Mouse (Mus musculus) cerebral cortex, adult 2 months (tissue): Measurements from ENCODE around the gene Kcnd3.

Source experiments
- WGBS: fragments of 180-500 bp; shearing (Covaris S2); methylation state at CpG from one replicate; pipeline ENCODE4 v1.1.7; 2018; 5-methylcytosine and 5-hydroxymethylcytosine counted together

The Kcnd3 gene

DNA sequence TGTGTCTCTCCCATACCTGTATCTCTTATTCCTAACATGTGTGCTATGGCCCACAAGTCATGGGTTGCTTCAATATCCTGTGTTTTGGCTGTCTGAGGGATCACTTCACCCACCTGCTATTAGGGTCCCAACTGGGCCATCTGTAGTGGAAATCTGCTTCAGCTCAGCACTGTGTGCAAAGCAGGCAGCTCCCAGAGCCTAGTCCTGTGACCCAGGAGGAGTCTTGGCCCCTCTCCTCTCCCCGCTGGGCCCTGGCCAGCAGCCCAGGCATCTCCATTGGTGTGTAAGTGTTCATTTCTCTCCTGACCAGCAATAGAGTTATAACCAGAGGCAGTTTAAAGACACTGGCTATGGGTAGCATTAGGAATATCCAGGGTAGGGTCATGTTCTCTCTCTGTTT, 24.3 kb downstream of the Kcnd3 start:
- WGBS, result 68% methylated on average over 1 of the region's 1 CpGs

DNA sequence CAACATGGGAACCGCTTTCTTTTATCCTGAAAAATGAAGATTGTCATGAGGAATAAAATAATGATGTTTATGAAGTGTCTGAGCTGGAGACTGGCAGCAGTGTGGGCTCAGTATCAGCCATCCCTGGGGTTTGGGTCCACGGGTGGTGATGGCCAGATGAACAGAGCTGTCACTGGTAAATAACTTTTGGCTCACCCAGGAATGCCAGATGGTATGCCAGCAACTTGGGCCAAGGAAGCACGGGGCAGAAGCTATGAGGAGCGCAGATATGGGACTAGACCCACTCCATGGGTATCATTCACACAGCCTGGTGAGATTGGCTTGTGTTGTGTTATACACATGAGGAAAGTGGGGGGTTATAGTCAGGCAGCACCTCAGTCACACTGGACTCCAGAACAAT, 26.7 kb downstream of the Kcnd3 start:
- 87% methylated on average over 4 of the region's 4 CpGs for WGBS

DNA sequence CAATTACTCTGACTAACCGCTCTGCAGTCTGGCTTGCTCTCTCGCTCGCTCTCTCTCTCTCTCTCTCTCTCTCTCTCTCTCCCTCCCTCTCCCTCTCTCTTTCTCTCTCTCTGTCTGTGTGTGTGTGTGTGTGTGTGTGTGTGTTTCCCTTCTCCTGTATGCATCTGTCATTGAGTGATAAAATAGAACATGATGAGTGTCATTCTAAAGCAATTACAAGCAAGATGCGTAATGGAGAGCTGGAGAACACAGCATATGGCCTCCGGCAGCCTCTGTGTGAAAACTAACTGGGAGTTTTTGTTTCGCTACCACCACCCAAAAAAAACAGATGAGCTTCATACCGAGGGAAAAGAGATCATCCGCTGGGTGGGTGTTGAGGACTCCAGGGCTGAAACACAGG, 29.3 kb downstream of the Kcnd3 start:
- 45% methylated on average over 8 of the region's 8 CpGs for WGBS

DNA sequence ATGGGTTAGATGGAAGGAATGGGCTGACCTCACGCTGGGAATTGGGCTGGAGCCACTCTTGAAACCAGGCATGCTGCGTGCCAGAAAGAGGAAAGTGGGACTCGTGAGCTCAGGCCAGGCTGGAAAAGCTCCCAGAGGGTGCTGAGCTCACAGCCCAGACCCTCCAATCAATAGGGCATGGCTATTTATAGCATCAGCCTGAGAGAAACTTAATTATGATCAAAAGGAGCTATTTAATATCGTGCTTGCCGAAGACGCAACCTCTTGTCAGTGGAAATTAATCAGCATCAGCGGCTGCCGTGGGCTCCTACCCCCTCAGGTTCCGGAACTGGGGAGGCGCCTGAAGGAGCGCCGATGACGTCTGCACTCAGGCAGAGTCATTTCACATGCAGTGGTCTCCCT, 31.5 kb downstream of the Kcnd3 start:
- 60% methylated on average over 13 of the region's 13 CpGs for WGBS

DNA sequence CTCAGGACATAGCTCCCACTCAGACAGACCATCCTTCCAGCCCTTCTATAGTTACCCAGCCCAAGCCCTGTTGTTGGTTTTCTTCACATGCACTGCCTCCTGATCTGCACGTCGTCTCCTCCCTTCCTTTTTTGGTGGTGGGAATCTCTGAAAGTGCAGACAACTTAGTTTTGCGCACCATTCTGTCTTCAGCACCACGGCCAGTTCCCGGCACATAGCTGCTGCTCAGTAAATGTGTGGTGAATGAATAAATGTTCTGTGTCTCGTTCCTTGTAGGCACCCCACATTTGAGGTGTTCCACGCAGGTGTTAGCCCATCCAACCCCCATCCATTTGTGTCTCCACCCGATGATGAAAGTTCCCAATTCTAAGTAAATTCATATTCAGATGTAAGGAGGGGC, 35.0 kb downstream of the Kcnd3 start:
- 67% methylated on average over 8 of the region's 8 CpGs for WGBS

DNA sequence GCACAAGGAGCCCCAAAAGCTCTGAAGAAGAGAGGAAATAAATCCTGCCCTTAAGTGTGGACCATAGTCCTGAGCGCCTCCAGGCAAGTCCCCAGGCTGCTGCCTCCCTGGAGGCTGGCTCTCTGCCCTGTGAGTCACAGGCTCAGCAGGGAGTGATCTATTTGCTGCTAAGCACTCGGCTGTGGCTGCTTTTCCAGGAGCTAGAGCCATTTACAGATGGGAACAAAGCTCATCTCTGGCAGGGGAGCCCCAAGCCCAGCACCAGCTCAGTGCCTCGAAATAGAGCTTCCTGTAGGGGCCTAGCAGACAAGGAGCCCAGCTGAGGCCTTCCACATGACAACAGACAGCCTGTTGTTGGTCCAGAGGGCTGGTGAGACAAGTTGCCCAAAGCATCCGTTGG, 37.5 kb downstream of the Kcnd3 start:
- 11% methylated on average over 4 of the region's 4 CpGs for WGBS

DNA sequence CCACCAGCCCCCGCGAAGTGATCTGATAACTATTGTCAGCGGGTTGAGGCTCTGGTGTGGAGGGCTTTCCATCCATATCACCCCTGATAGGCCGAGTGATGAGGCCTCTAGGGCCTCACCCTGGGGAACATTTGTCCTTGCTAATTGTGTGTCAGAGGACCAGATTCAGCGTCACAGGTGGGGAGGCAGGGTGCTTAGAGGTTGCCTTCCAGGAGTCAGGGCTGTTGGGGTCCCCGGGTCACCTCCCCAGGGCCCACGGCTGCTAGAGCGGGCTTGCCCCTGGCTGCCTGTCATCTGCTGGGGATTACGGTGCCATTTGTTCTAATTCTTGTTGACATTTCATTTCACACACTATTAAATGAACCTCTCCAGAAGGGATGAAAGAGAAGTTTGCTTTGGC, 42.8 kb downstream of the Kcnd3 start:
- 79% methylated on average over 9 of the region's 9 CpGs for WGBS

DNA sequence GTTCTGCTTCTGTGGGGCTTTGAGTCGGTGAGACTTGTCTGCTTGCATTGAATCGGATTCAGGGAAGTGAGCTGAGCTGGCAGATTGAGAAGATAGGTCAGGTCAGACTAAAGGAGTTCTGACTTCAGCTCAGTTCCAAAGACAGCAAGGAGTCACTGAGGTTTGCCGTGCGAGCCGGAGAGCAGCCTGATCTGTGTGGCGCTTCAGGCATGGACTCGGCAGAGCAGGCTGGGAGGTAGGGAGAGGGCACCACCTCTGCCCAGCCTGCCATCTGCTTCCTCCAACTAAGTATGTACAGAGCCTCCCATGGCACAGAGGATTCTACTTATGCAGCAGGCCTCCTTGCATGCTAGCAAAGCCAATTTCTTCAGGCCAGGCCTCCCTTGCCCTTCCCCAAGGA, 44.1 kb downstream of the Kcnd3 start:
- 78% methylated on average over 7 of the region's 7 CpGs for WGBS

DNA sequence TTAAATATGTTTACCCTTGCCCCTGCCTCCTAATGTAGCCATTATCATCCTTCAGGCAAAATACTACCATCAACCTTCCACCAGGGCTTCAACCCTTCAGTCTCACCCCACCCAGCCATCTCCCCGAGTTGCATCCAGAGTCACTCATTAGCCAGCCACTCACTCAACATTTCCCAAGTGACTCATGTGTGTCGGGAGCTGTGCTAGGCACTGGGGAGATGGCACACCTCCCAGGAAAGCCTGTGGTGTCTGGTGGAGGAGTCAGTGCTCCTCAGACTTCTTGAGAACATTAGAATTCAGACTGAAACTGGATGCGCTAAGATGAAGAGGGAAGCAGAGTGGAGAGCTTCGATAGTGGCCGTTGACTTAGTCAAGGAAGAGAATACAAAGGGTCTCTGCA, 44.8 kb downstream of the Kcnd3 start:
- WGBS, result 58% methylated on average over 5 of the region's 5 CpGs

DNA sequence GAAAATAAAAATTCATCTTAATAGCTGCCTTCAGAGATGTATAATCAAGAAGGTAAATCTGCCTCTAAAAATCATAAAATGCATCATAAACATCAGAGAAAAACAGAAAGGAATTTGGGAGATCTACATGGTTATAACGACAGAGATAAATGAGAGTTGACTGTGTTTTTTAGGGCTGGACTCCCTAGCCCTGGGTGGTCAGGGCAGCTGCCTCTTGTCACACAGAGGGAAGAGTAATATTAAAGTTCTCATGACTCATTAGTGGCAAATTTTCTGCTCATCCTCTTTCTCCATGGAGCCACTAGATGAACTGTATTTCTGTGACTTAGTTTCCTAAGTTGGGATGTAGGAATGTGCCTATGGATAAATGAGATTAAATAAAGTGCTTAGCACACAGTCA, 48.9 kb downstream of the Kcnd3 start:
- WGBS, result 86% methylated on average over 1 of the region's 1 CpGs

DNA sequence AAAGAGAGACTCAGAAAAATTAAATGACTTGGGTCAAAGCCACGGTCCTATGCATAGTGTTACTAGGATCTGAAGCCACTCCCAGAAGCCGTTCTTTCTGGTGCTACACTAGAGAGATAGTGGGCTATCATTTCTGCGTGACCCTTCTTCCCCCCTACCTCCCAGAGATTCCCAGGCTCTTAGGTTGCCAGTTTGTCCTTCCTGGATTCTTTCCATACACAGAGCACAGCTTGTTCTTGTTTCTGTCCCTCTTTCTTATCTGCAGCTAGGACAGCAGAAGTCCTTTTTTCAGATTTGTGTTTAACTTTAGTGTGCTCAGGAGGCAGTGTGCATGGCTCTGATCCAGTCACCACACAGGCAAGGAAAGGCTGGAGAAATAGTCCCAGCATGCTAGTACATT, 52.1 kb downstream of the Kcnd3 start:
- WGBS, result 56% methylated on average over 3 of the region's 3 CpGs

DNA sequence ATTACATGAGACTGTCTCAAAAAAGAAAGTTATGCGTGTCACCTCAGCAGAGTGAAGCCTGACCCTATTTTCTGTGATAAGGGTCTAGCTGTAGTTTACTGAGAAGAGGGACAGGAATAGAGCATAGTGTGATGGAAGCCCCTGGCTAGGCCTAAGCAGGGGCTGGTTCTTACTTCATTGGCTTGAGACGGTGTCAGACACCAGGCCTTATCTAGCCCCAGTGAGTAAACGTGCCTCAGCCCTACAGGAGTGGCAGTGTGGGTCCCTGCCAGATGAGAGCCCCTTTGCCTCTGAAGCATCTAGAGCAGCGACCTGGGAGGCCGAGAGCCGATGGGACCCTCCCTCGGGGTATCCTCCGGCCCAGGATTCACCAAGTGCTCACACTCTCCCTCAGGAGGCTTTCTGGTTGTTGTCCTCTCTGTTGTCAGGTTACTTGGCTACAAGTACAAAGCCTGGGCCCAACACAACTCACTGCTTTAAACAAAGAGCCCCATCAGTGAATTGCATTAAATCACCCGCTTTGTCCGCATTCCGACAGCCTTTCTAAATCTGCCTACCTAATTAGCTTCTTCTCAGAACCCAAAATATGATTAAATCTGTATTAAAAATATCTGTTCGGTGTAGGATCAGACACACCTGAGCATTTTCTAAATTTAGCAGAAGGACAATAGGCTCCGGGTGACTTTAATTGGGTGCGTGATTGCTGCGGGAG, 53.2 kb downstream of the Kcnd3 start:
- 64% methylated on average over 15 of the region's 15 CpGs for WGBS

DNA sequence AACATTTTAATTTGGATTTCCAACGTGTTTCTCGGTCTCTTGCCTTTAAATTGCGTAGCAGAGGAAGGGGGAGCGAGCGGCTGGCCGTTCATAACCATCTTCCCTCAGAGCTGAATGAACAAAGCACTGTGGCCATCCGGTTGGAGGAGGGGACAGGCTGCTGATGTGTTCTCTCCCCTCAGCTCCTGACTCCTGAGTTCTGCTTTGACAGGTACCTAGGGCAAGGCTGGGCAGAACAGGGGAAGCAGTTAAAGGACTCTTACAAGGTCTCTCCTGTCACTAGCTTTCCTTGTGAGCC, 53.7 kb downstream of the Kcnd3 start:
- WGBS, result 42% methylated on average over 7 of the region's 7 CpGs

DNA sequence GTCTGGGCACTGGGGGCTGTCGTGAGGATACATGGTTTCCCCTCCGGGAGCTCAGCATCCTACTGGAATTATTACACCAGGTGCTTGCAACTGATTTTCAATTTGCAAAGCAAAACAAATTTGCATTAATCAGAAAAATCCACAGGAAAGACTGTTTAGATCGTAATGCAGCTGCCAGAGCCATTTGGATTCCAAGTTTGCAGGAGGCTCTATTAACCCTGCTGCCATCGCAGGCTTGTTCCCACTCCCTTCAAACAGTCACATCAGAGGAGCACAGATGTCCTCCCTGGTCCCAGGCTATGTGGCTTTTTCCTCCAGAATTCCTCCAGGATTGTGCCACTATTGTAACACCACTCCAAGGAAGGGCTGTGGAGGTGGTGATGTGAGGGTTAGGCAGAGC, 54.5 kb downstream of the Kcnd3 start:
- 69% methylated on average over 4 of the region's 4 CpGs for WGBS

DNA sequence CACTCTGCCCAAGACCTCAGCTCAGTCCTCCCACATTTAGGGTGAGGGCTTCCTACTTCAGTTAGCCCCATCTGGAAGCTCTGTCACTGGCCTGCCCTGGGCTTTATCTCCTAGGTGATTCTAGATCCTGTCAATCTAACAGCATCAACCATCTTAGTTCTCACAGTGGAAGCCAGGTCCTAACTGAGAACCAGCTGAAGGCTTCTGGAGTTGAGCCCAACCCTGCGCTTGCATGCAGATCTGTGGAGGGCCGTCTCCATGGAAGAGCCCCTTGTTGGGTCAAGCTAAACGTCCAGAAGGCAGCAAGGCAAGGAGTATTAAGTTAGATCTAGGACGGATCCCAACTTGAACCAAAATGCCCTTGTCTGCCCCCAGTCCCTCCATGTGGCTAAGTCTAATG, 57.2 kb downstream of the Kcnd3 start:
- WGBS, result 79% methylated on average over 4 of the region's 4 CpGs

DNA sequence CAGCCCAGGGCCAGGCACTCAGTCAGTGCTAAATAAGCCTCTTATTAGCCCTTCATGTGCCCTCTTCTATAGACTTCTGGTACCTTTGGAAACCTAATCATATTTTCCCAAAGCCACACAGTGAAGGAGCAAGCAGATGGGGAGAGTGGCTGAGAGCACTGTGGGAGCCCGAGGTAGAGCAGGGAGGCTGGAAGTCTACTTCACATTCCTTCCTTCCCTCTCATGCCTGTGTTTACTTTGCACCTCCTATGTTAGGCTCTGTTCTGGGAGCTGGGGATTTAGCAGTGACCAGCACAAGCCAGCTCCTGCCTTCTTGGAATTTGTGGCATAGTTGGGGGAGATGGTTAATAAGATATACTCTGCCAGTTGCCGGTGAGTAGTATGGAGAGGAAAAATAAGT, 59.7 kb downstream of the Kcnd3 start:
- 49% methylated on average over 2 of the region's 2 CpGs for WGBS

DNA sequence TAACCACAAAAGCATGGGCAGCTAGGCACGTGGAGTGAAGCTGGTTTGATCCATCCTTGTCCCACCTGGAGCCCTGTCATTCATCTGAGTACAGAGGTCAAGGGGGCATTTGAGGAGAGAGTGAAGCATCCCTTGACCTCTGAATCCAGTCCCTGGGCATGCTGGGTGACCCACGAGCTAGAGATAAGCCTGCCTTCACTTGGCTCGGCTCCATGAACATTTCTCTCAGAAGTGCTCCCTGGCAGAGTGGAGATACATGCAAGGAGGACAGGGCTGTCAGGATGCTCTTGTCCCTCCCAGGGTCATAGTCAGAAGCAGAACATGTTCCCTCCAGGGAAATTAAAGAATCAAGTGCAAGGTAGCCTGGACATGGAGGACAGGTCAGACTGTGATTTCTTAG, 62.1 kb downstream of the Kcnd3 start:
- 79% methylated on average over 3 of the region's 3 CpGs for WGBS

DNA sequence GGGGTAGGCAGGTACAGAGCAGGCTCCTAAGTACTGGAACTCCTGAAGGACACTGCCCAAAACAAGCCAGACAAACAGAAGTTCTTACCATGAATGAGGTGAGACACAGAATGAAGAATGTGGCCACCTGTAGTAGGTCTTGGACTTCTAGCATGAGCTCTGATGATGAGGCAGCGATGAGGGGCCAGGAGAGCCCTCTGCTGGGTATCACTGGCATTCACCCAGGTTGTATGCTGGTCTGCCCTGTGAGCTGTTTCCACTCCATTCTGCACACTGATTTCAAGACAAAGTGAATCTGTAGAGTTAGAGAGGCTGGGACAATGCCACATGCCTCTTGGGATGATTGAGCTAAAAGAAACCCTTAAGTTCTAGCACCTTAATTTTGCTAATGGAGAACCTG, 63.5 kb downstream of the Kcnd3 start:
- WGBS, result 90% methylated on average over 1 of the region's 1 CpGs

DNA sequence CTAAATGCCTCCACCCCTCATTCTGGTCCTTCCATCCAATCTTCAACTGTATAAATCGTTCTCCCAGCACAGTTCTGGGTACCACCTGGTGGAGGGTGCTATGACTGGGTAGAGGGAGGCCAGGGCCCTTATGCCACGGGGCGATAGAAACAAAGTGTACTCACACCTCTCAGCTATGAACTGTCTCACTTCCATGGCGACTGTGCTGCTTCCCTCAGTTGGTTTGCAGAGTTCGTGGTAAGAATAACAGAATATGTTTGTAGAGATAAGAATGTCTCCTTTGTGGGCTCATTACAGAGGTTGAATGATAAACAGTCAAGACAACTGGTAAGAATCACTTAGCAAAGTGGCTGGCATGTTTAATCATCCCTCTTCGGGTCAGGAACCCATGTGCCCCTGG, 68.3 kb downstream of the Kcnd3 start:
- WGBS, result 55% methylated on average over 6 of the region's 6 CpGs

DNA sequence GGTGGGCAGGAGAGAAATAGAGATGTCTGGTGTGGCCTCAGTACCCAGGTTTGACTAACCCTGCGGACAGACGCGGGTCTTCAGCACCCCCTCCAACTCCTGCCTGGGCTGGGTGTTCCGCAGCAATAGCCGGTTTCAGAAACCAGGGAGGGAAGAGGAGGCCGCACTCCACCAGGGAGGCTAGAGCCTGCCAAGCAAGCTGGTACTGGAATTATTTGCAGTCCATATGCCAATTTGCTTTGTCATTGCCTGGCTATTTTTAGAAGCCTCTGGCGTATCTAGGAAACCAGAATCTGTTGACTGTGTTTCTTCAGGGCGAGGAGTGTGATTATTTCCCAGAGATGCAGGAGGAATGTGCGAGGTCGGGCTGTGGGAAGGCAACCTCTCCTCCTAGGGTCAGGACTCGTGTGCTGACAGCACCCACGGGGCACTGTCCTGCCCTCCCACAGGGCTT, 69.1 kb downstream of the Kcnd3 start:
- WGBS, result 27% methylated on average over 12 of the region's 12 CpGs

DNA sequence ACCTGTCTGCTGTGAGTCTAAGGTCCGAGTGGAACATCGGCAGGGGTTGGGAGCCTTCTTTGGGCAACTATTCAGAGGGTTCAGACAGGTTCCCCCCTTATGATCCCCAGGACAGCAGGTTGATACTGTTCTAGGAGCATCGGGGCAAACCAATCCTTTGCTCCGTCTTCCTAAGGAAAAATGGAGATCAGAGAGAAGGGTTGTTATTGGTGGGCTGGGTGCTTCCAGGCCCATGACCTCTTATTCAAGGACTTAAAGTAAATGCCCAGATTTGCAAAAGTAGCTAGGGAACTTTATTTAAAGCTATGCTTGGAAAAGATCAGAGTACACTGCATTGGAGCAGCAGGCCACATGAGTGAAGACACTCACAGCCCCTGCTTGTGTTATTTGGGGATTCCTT, 69.5 kb downstream of the Kcnd3 start:
- WGBS, result 52% methylated on average over 4 of the region's 4 CpGs

DNA sequence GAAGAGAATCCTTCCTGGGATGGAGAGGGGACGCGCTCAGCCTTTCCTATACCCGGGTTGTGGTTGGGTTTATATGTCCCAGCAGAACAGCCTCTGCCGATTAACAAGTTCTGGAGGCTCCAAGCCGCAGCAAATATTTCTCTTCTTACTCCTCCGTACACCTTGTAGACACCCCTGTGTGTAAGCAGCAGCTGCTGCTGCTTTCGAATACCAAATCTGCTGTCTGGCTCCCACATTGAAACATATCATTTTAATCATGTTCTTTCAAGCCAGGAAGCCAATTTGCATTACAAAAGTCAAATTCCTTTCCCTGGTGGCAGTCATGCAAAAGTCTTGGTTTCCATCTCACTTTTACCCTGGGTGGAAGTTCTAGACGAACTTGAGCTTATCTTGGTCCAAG, 76.7 kb downstream of the Kcnd3 start:
- 48% methylated on average over 8 of the region's 8 CpGs for WGBS

DNA sequence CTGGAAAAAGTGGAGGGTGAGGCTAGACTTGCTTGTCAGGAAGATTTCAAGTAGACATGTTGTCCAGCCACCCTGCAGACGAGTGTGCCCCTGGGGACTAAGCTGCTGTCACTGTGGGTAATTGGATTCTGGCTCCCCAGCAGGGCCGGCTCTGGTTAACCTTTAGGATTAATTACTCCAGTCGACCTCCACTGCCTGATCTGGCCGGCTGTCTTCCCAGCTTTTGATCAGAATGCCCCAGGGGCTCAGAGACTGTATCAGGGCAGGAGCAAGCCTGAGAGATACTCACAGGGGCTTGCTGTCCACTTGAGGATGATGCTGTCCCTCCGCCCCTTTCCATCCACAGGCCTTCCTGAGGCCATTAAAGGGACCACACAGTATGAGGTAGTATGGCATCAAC, 77.6 kb downstream of the Kcnd3 start:
- 57% methylated on average over 5 of the region's 5 CpGs for WGBS

DNA sequence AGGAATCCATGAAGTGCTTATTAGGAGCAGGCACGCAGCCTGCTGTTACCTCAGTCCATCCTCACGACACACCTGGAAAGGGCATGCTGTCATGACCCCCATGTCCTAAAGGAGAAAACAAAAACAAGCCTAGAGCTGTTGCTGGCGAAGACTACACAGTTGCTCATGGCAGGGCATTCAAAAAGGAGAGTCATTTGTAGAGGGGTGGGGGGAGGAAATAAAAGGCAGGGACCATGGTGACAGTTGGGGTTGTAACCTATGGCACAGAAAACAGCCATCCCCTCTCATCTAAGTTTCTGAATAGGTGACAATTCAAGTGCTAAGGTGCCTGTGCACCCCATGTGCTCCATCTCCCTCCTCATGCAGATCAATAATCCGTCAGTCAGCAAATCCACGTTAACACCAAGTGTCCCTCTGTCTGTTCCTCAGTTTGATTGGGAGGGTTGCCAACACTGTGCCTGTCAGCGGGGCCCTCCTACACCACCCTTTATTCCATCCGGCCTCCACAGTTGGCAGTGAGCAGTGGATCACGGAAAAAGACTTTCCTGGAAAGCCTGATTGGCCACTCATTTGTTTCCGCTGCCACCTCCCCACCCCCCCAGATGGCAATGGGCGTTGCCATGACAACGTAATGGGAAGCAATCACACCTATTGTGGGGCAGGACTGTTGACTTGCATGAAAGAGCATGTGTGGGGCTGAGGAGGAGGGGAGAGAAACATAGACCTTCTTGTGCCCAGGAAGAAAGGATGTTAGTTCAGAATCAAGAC, 78.4 kb downstream of the Kcnd3 start:
- WGBS, result 21% methylated on average over 11 of the region's 11 CpGs
